Mouse (Mus musculus): Measurements from ENCODE around the gene Spdl1.

Gene Spdl1

GRCm38 (mm10) chr11:34759582-34759981 is 73.9 kb downstream of the Spdl1 start:
- CTCF ChIA-PET: no interaction called here

Measured in spleen, embryonic (tissue).